Mouse (Mus musculus) kidney, adult 18-20 months (tissue): ENCODE measurements at regions not wholly inside any gene's neighbourhood (a gene's known extent, or its start where the extent isn't known, plus 50 kb on each side); places are given as distances from the start of the nearest gene placed in this dataset.

ENCODE experiments used
- DNase-seq: peaks from one replicate; pipeline ENCODE4 v3.0.0; 2021

- no peak for DNase-seq
Measured at GRCm38 (mm10) chr16:25585953-25586352, 97.6 kb upstream of the Trp63 start.

GRCm38 (mm10) chr16:25587879-25588347 is 95.7 kb upstream of the Trp63 start:
- no peak for DNase-seq

- DNase-seq, result no peak
Measured at GRCm38 (mm10) chr16:25597435-25597834, 86.1 kb upstream of the Trp63 start.

- no peak for DNase-seq
Measured at GRCm38 (mm10) chr16:25603121-25603520, 80.4 kb upstream of the Trp63 start.

- no peak for DNase-seq
Measured at GRCm38 (mm10) chr16:25615229-25615628, 68.3 kb upstream of the Trp63 start.

GRCm38 (mm10) chr16:25615646-25616045 is 67.9 kb upstream of the Trp63 start:
- no peak for DNase-seq

GRCm38 (mm10) chr16:25618898-25619297 is 64.7 kb upstream of the Trp63 start:
- DNase-seq, result no peak

- DNase-seq, result no peak
Measured at GRCm38 (mm10) chr16:25622651-25623050, 60.9 kb upstream of the Trp63 start.

- no peak for DNase-seq
Measured at GRCm38 (mm10) chr16:25623986-25624623, 59.5 kb upstream of the Trp63 start.

GRCm38 (mm10) chr16:25629750-25630149 is 53.8 kb upstream of the Trp63 start:
- DNase-seq, result no peak

GRCm38 (mm10) chr16:25631139-25631716 is 52.3 kb upstream of the Trp63 start:
- no peak for DNase-seq
